ENCODE assay signal across 9 mouse cellular contexts in genomic region chr10:39386203-39386602, GRCm38 (mm10). TPM values are rescaled to one million over a fixed set of nuclear protein-coding genes. Genes with fewer than 3 reads are reported as not detected.
DNase-seq lines count a peak whose midpoint lies in the region; ATAC-seq and TF ChIP-seq lines count a peak whose summit lies in the region.
"Had no signal": no experiment of that assay in that cellular context is flagged by ENCODE, and none has a peak within 500 bp of the region (broad histone marks: within the 10 kb centered on the region; RNA-seq: fewer than 3 reads in every experiment).

No protein-coding gene starts in this region.

- peak overlapping the region; percentile 62 for H3K27ac ChIP-seq in heart, embryonic 10.5 days
- peak overlapping the region; percentile 65 for H3K27ac ChIP-seq in midbrain, embryonic 10.5 days (replicated peaks)
- no peak overlapping the region for H3K27ac ChIP-seq in midbrain, embryonic 16.5 days (ENCODE audit: low read length)
- H3K27ac ChIP-seq in hindbrain, postnatal 0 days = peak overlapping the region; percentile 65
- peak overlapping the region; percentile 15; the same call in 1 of the 2 replicates for H3K27ac ChIP-seq in olfactory bulb, adult 2 months (ENCODE audit: insufficient read depth, low read depth, low read length)

- H3K36me3 ChIP-seq in heart, embryonic 10.5 days = peaks cover 7% of the 10 kb centered on the region
- H3K36me3 ChIP-seq in midbrain, embryonic 10.5 days = peaks cover 7% of the 10 kb centered on the region
- peaks cover 2% of the 10 kb centered on the region for H3K36me3 ChIP-seq in midbrain, embryonic 16.5 days (ENCODE audit: control insufficient read depth, insufficient read depth, low read length)
- H3K36me3 ChIP-seq in hindbrain, postnatal 0 days (ENCODE audit: insufficient read depth, low read length) = peaks cover 1% of the 10 kb centered on the region; the same call in 1 of the 2 replicates

- TF ChIP-seq CTCF in hindbrain, postnatal 0 days (IDR thresholded peaks at IDR 0.05; ENCODE audit: low read depth) = no peak
- TF ChIP-seq CTCF in olfactory bulb, adult 2 months (IDR thresholded peaks at IDR 0.05; ENCODE audit: insufficient read depth, low read depth, low read length) = no peak

- no peaks in the 10 kb centered on the region for H3K27me3 ChIP-seq in heart, embryonic 10.5 days (ENCODE audit: insufficient read depth, poor library complexity, severe bottlenecking)
- no peaks in the 10 kb centered on the region for H3K27me3 ChIP-seq in midbrain, embryonic 10.5 days (ENCODE audit: low read depth, poor library complexity, severe bottlenecking)
- H3K27me3 ChIP-seq in midbrain, embryonic 16.5 days (ENCODE audit: control insufficient read depth, insufficient read depth, low read depth, low read length) = no peaks in the 10 kb centered on the region
- H3K27me3 ChIP-seq in hindbrain, postnatal 0 days (ENCODE audit: insufficient read depth, low read length) = no peaks in the 10 kb centered on the region

- H3K4me3 ChIP-seq in heart, embryonic 10.5 days = no peak overlapping the region
- no peak overlapping the region for H3K4me3 ChIP-seq in midbrain, embryonic 10.5 days
- H3K4me3 ChIP-seq in midbrain, embryonic 16.5 days (ENCODE audit: low read depth, low read length) = no peak overlapping the region
- H3K4me3 ChIP-seq in hindbrain, postnatal 0 days (ENCODE audit: low read length) = no peak overlapping the region
- no peak overlapping the region for H3K4me3 ChIP-seq in olfactory bulb, adult 2 months (ENCODE audit: insufficient read depth, low read depth, low read length)
- H3K4me3 ChIP-seq: erythroblast, embryonic 14.5 days had no signal

- H3K9me3 ChIP-seq in heart, embryonic 10.5 days = no peaks in the 10 kb centered on the region
- H3K9me3 ChIP-seq in midbrain, embryonic 10.5 days (replicated peaks) = no peaks in the 10 kb centered on the region
- no peaks in the 10 kb centered on the region for H3K9me3 ChIP-seq in midbrain, embryonic 16.5 days (replicated peaks; ENCODE audit: control insufficient read depth, low read length, poor library complexity, severe bottlenecking)
- H3K9me3 ChIP-seq in hindbrain, postnatal 0 days (ENCODE audit: low read length) = no peaks in the 10 kb centered on the region

- WGBS in heart, embryonic 10.5 days = 64% methylated on average over 15 of the region's 15 CpGs
- 67% methylated on average over 15 of the region's 15 CpGs for WGBS in midbrain, embryonic 10.5 days
- WGBS in midbrain, embryonic 16.5 days = 58% methylated on average over 15 of the region's 15 CpGs
- WGBS in hindbrain, postnatal 0 days = 43% methylated on average over 15 of the region's 15 CpGs
- 48% methylated on average over 15 of the region's 15 CpGs for WGBS in olfactory bulb, adult 2 months

- TF ChIP-seq POLR2A in olfactory bulb, adult 2 months (IDR thresholded peaks at IDR 0.05; ENCODE audit: insufficient read depth, low read depth, low read length) = no peak

- peaks cover 63% of the 10 kb centered on the region for H3K4me1 ChIP-seq in heart, embryonic 10.5 days
- peaks cover 52% of the 10 kb centered on the region for H3K4me1 ChIP-seq in midbrain, embryonic 10.5 days
- peaks cover 65% of the 10 kb centered on the region for H3K4me1 ChIP-seq in midbrain, embryonic 16.5 days (ENCODE audit: control insufficient read depth, insufficient read depth, low read length)
- peaks cover 44% of the 10 kb centered on the region for H3K4me1 ChIP-seq in hindbrain, postnatal 0 days (ENCODE audit: insufficient read depth, low read length)
- H3K4me1 ChIP-seq in olfactory bulb, adult 2 months (ENCODE audit: control insufficient read depth, insufficient read depth, low read length) = peaks cover 23% of the 10 kb centered on the region

- no peak for ATAC-seq in midbrain, embryonic 16.5 days
- no peak for ATAC-seq in hindbrain, postnatal 0 days
- ATAC-seq in cerebellum, adult (ENCODE audit: insufficient number of reproducible peaks, low FRiP score, low TSS enrichment) = no peak

- no peak overlapping the region for H3K4me2 ChIP-seq in midbrain, embryonic 16.5 days (ENCODE audit: low read length)
- 0 out of 2 replicates have a peak overlapping the region, but pooled peaks have one; percentile 13 for H3K4me2 ChIP-seq in hindbrain, postnatal 0 days (ENCODE audit: low read depth, low read length)

- DNase-seq in heart, embryonic 10.5 days (ENCODE audit: low spot score) = peak; percentile 77
- no peak for DNase-seq in heart, postnatal 25 days (ENCODE audit: low spot score)
- DNase-seq in midbrain, embryonic 10.5 days (ENCODE audit: low spot score) = no peak
- no peak for DNase-seq in hindbrain, postnatal 0 days (ENCODE audit: low spot score)
- DNase-seq in ovary, postnatal 36 days (ENCODE audit: low spot score) = no peak

- no peak overlapping the region for H3K9ac ChIP-seq in midbrain, embryonic 16.5 days (ENCODE audit: low read depth, low read length)
- no peak overlapping the region for H3K9ac ChIP-seq in hindbrain, postnatal 0 days (replicated peaks; ENCODE audit: low read length)

- intact Hi-C loops in heart, postnatal 25 days (cut with DNase I) = no loop called here

RNA-seq across cellular contexts. Expression of gene Fyn, which starts 17.5 kb away (rescaled TPM):
- 12.9 and 20.8 TPM in 2 replicates for polyA plus RNA-seq in heart, embryonic 10.5 days (2016; fragmentation: Nextera tagmentation; extraction: Ambion mirVana)
- total RNA-seq in heart, postnatal 25 days (2021) = 10 to 100 TPM; 29.1 to 42.5 TPM
- 24.3 and 28.9 TPM in 2 replicates for polyA plus RNA-seq in midbrain, embryonic 10.5 days (2016; fragmentation: Nextera tagmentation; extraction: Ambion mirVana)
- polyA plus RNA-seq in midbrain, embryonic 16.5 days (2015; fragmentation: Nextera tagmentation; extraction: Ambion mirVana) = 71.2 and 71.3 TPM in 2 replicates
- 120 and 121 TPM in 2 replicates for total RNA-seq in hindbrain, postnatal 0 days (2014; rRNA removed)
- polyA plus RNA-seq in hindbrain, postnatal 0 days (2015; fragmentation: Nextera tagmentation; extraction: Ambion mirVana) = 94.9 and 95.2 TPM in 2 replicates
- 322 TPM in 1 of 2 replicates, not detected in the other for polyA plus RNA-seq in olfactory bulb, adult 2 months (2012; ENCODE audit: insufficient read depth, insufficient read length, low replicate concordance, missing spikeins)
